ENCODE assay signal across 25 mouse cellular contexts in genomic region chr15:91240683-91241335, GRCm38 (mm10). TPM values are rescaled to one million over a fixed set of nuclear protein-coding genes. Genes with fewer than 3 reads are reported as not detected.
DNase-seq lines count a peak whose midpoint lies in the region; ATAC-seq and TF ChIP-seq lines count a peak whose summit lies in the region.
"Had no signal": no experiment of that assay in that cellular context is flagged by ENCODE, and none has a peak within 500 bp of the region (broad histone marks: within the 10 kb centered on the region; RNA-seq: fewer than 3 reads in every experiment).

No protein-coding gene starts in this region.

- H3K4me2 ChIP-seq in liver, embryonic 11.5 days, result no peak overlapping the region
- no peak overlapping the region for H3K4me2 ChIP-seq in liver, embryonic 14.5 days (ENCODE audit: low read depth)
- H3K4me2 ChIP-seq in liver, embryonic 16.5 days (ENCODE audit: low read depth, low read length), result no peak overlapping the region
- H3K4me2 ChIP-seq in forebrain, embryonic 15.5 days (replicated peaks), result no peak overlapping the region
- H3K4me2 ChIP-seq: embryonic facial prominence, embryonic 12.5 days; forebrain, embryonic 13.5 days had no signal

- H3K9me3 ChIP-seq in liver, embryonic 11.5 days (ENCODE audit: control insufficient read depth, low read length), result no peaks in the 10 kb centered on the region
- H3K9me3 ChIP-seq in liver, embryonic 14.5 days (ENCODE audit: control insufficient read depth, low read length), result no peaks in the 10 kb centered on the region
- no peaks in the 10 kb centered on the region for H3K9me3 ChIP-seq in liver, embryonic 16.5 days (replicated peaks; ENCODE audit: control insufficient read depth, low read length)
- no peaks in the 10 kb centered on the region for H3K9me3 ChIP-seq in forebrain, embryonic 15.5 days
- H3K9me3 ChIP-seq: embryonic facial prominence, embryonic 10.5 days; embryonic facial prominence, embryonic 12.5 days; forebrain, embryonic 13.5 days had no signal

- no peaks in the 10 kb centered on the region for H3K4me1 ChIP-seq in liver, embryonic 11.5 days (replicated peaks; ENCODE audit: control insufficient read depth, insufficient read depth, low read length)
- no peaks in the 10 kb centered on the region for H3K4me1 ChIP-seq in liver, embryonic 14.5 days (replicated peaks; ENCODE audit: control insufficient read depth in 2 of 2, insufficient read depth in 2 of 2, low read length in 1 of 2)
- no peaks in the 10 kb centered on the region for H3K4me1 ChIP-seq in liver, embryonic 16.5 days (ENCODE audit: control insufficient read depth, low read depth, low read length)
- H3K4me1 ChIP-seq in forebrain, embryonic 15.5 days, result no peaks in the 10 kb centered on the region
- H3K4me1 ChIP-seq: embryonic facial prominence, embryonic 10.5 days; embryonic facial prominence, embryonic 12.5 days; forebrain, embryonic 13.5 days had no signal

- no peak overlapping the region for H3K27ac ChIP-seq in liver, embryonic 11.5 days (ENCODE audit: low read depth, low read length)
- no peak overlapping the region for H3K27ac ChIP-seq in liver, embryonic 14.5 days
- H3K27ac ChIP-seq in liver, embryonic 16.5 days (ENCODE audit: low read length), result peak overlapping the region; percentile 2; the same call in 1 of the 2 replicates
- H3K27ac ChIP-seq in forebrain, embryonic 15.5 days (replicated peaks), result no peak overlapping the region
- H3K27ac ChIP-seq: embryonic facial prominence, embryonic 10.5 days; embryonic facial prominence, embryonic 12.5 days; forebrain, embryonic 13.5 days had no signal

- H3K4me3 ChIP-seq in liver, embryonic 11.5 days (ENCODE audit: low read depth, low read length), result no peak overlapping the region
- H3K4me3 ChIP-seq in liver, embryonic 14.5 days (ENCODE audit: insufficient read depth in 1 of 2, low read depth in 2 of 2, low read length in 2 of 2), result no peak overlapping the region
- no peak overlapping the region for H3K4me3 ChIP-seq in liver, embryonic 16.5 days (ENCODE audit: low read depth, low read length)
- H3K4me3 ChIP-seq in forebrain, embryonic 15.5 days, result no peak overlapping the region
- H3K4me3 ChIP-seq: embryonic facial prominence, embryonic 10.5 days; embryonic facial prominence, embryonic 12.5 days; forebrain, embryonic 13.5 days had no signal

- H3K27me3 ChIP-seq in liver, embryonic 11.5 days (replicated peaks; ENCODE audit: control insufficient read depth, insufficient read depth, low read length), result no peaks in the 10 kb centered on the region
- H3K27me3 ChIP-seq in liver, embryonic 14.5 days (ENCODE audit: control insufficient read depth, insufficient read depth, low read length), result no peaks in the 10 kb centered on the region
- no peaks in the 10 kb centered on the region for H3K27me3 ChIP-seq in liver, embryonic 16.5 days (ENCODE audit: control insufficient read depth, insufficient read depth, low read depth, low read length)
- H3K27me3 ChIP-seq in forebrain, embryonic 15.5 days, result no peaks in the 10 kb centered on the region
- H3K27me3 ChIP-seq: CH12.LX; embryonic facial prominence, embryonic 12.5 days; forebrain, embryonic 13.5 days had no signal

- H3K9ac ChIP-seq in liver, embryonic 11.5 days (ENCODE audit: low read depth, low read length), result no peak overlapping the region
- H3K9ac ChIP-seq in liver, embryonic 14.5 days (replicated peaks), result no peak overlapping the region
- no peak overlapping the region for H3K9ac ChIP-seq in liver, embryonic 16.5 days (ENCODE audit: low read depth, low read length)
- H3K9ac ChIP-seq in forebrain, embryonic 15.5 days (replicated peaks), result no peak overlapping the region
- H3K9ac ChIP-seq: embryonic facial prominence, embryonic 12.5 days; forebrain, embryonic 13.5 days had no signal

- no peak for TF ChIP-seq CTCF in liver, embryonic 14.5 days (IDR thresholded peaks at IDR 0.05; ENCODE audit: low read depth)

- WGBS in liver, embryonic 11.5 days, result 87% methylated on average over 3 of the region's 3 CpGs
- WGBS in liver, embryonic 14.5 days (ENCODE audit: insufficient replicate concordance), result 78% methylated on average over 3 of the region's 3 CpGs
- 74% methylated on average over 3 of the region's 3 CpGs for WGBS in liver, embryonic 16.5 days (ENCODE audit: insufficient replicate concordance)
- whole genome bisulfite sequencing in forebrain, embryonic 15.5 days, result 87% methylated on average over 3 of the region's 3 CpGs

- TF ChIP-seq EP300 in liver, embryonic 14.5 days (IDR thresholded peaks at IDR 0.05; ENCODE audit: low read depth), result no peak

- H3K36me3 ChIP-seq in liver, embryonic 11.5 days (ENCODE audit: control insufficient read depth, insufficient read depth, low read length), result no peaks in the 10 kb centered on the region
- H3K36me3 ChIP-seq in liver, embryonic 14.5 days (replicated peaks; ENCODE audit: control insufficient read depth, insufficient read depth, low read depth), result no peaks in the 10 kb centered on the region
- no peaks in the 10 kb centered on the region for H3K36me3 ChIP-seq in liver, embryonic 16.5 days (ENCODE audit: control insufficient read depth, insufficient read depth)
- no peaks in the 10 kb centered on the region for H3K36me3 ChIP-seq in forebrain, embryonic 15.5 days
- H3K36me3 ChIP-seq: embryonic facial prominence, embryonic 10.5 days; embryonic facial prominence, embryonic 12.5 days; G1E had no signal

- DNase-seq in liver, result peak; percentile 24
- no peak for DNase-seq in liver, embryonic 11.5 days (ENCODE audit: low spot score)
- no peak for DNase-seq in liver, embryonic 14.5 days (ENCODE audit: low read depth in 3 of 3, low spot score in 3 of 3)
- DNase-seq in cerebellum, adult 8-10 months, result no peak
- DNase-seq in cerebellum, postnatal 36 days, result no peak
- DNase-seq: adrenal gland, adult 8-10 months; adrenal gland, postnatal 14 days; adrenal gland, postnatal 36 days; B cell, adult 2 months; cerebellum, adult 11-12 months; cerebellum, adult 2 months; cerebellum, adult 9-11 months; cerebellum, postnatal 14 days had no signal

- no peak for ATAC-seq in liver, embryonic 11.5 days (replicated peaks; ENCODE audit: low FRiP score)
- peak; percentile 70; the same call in 1 of the 2 replicates for ATAC-seq in liver, embryonic 14.5 days (ENCODE audit: insufficient read depth)
- ATAC-seq in liver, embryonic 16.5 days (ENCODE audit: low read depth), result peak; percentile 84
- ATAC-seq in forebrain, embryonic 15.5 days (replicated peaks), result no peak
- ATAC-seq: activated CD4-positive, CD25-positive, alpha-beta regulatory T cell, adult 4 months; CD4-positive, CD25-positive, alpha-beta regulatory T cell, adult 4 months; forebrain, embryonic 13.5 days; forebrain, embryonic 16.5 days; Patski had no signal

RNA-seq across cellular contexts. Expression of gene CN725425, which starts 41.5 kb away (rescaled TPM):
- not detected in 2 replicates for polyA plus RNA-seq in liver, embryonic 11.5 days (2014; fragmentation: Nextera tagmentation; extraction: Ambion mirVana)
- polyA plus RNA-seq in liver, embryonic 14.5 days (2012; rRNA removed), result 0.02 TPM in 1 of 2 replicates, not detected in the other
- 0.05 TPM in 1 of 2 replicates, not detected in the other for polyA plus RNA-seq in liver, embryonic 14.5 days (2014; fragmentation: Nextera tagmentation; extraction: Ambion mirVana)
- polyA plus RNA-seq in liver, embryonic 16.5 days (2015; fragmentation: Nextera tagmentation; extraction: Ambion mirVana), result 0.15 and 0.22 TPM in 2 replicates
- not detected in 2 replicates for polyA plus RNA-seq in forebrain, embryonic 15.5 days (2015; fragmentation: Nextera tagmentation; extraction: Ambion mirVana)
- polyA plus RNA-seq: activated CD4-positive, CD25-positive, alpha-beta regulatory T cell, adult 4 months; CD4-positive, CD25-positive, alpha-beta regulatory T cell, adult 4 months; embryonic facial prominence, embryonic 10.5 days; embryonic facial prominence, embryonic 12.5 days; embryonic facial prominence, embryonic 14.5 days; forebrain, embryonic 13.5 days; forebrain, embryonic 16.5 days; G1E; Patski had no signal

RNA-seq across cellular contexts. Expression of gene Abcd2, which starts 49.2 kb away (rescaled TPM):
- 2.9 and 3.2 TPM in 2 replicates for polyA plus RNA-seq in liver, embryonic 11.5 days (2014; fragmentation: Nextera tagmentation; extraction: Ambion mirVana)
- 0.87 and 1.1 TPM in 2 replicates for polyA plus RNA-seq in liver, embryonic 14.5 days (2012; rRNA removed)
- 2.5 and 3.3 TPM in 2 replicates for polyA plus RNA-seq in liver, embryonic 14.5 days (2014; fragmentation: Nextera tagmentation; extraction: Ambion mirVana)
- 9.8 and 10.7 TPM in 2 replicates for polyA plus RNA-seq in liver, embryonic 16.5 days (2015; fragmentation: Nextera tagmentation; extraction: Ambion mirVana)
- 21.2 and 23.5 TPM in 2 replicates for polyA plus RNA-seq in forebrain, embryonic 15.5 days (2015; fragmentation: Nextera tagmentation; extraction: Ambion mirVana)
- polyA plus RNA-seq: G1E had no signal

Comparison
In these comparisons a context has a peak if more than half of its experiments do, and no peak if none do; other contexts are left out.
1. ATAC-seq: peak in liver, embryonic 14.5 days (single experiment) and liver, embryonic 16.5 days (single experiment); none in liver, embryonic 11.5 days (single experiment) and forebrain, embryonic 15.5 days (single experiment).